Mouse (Mus musculus): ENCODE measurements around the gene Ndrg2. TPM values are rescaled to one million over a fixed set of nuclear protein-coding genes. Genes with fewer than 3 reads are reported as not detected.

Ndrg2 gene
- polyA plus RNA-seq (2014; fragmentation: Illumina TruSeq; extraction: RNeasy Lipid Tissue Mini Kit (QIAGEN cat#74804); ENCODE audit: insufficient read depth, low read depth, low replicate concordance): 80.7 TPM

DNA sequence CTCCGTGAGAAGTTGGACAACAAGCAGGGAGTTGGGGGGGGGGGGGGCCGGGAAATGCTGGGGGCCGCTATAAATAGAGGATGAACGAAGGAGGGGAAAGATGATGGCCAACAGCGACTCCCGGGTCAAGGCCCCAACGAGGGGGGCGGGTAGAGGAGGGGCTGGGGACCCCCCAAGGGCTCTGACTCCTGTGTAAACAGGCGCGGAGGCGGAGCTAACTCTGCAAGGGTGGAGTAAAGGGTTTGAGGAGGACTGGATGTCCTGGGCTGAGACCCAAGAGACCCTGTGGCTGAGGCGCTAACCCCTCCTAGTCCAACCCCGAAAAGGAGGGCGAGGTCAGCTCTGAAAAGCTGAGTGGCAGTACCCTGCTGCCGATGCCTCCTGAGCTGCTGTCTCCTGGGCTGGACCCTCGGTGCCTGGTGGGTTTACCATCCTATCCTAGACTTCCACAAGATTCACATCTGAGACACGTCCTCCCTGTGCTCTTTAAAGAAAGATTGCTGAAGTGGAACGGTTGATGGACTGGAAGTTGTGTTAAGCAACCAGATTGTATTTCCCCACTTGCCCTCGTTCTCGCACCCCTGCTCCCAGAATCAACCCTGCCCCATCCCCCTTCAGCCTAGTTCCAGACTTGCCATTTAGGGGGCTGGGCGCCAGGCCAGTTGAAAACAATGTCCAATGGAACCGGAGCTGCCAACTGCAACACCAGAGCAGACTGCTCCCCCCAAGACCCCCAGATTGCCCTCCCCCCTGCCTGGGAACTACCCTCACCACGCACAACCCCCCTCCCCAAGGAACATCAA lies at the start of gene Ndrg2:
TSS of gene Ndrg2 (minus strand) at position 199 of the 803 bp plus-strand sequence.

DNA sequence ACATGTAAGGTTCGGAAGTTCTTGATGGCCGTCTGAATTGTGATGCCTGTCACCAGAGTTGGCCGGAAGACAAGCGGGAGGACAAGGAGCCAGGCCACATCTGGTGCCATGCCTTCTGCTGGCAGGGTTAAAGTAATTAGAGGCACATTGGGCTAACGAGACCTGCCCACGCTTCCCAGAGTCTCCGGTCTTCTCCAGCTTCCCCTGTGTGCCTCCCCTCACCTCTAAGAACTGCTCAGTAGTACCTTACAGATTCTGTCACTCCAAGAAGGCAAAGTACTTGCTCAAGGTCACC lies 8.6 kb upstream of the Ndrg2 start, which contains the start of gene Rnase13:
TSS of gene Rnase13 (minus strand) at position 203 of the 295 bp plus-strand sequence.

DNA sequence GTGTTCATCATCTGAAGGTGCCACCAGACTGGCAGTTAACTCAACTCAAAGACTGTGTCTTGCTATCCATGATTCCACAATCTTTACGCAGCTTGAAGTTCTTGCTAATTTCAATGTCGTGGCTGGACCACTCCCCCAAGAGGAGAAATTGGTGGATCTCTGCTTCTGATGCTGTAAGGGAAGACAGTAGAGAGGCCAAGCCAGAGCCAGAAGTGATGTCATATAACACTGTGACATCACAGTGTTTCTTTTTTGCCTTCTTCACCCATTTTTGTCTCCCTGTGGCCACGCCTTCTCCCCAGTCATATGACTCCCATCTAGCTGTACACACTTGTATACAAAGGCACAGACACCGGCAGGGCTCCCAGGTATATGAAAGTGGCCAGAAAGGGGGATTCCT lies 4.2 kb upstream of the Ndrg2 start, which contains the start of gene Tppp2:
TSS of gene Tppp2 (plus strand) at position 301 of the 400 bp plus-strand sequence.

DNA sequence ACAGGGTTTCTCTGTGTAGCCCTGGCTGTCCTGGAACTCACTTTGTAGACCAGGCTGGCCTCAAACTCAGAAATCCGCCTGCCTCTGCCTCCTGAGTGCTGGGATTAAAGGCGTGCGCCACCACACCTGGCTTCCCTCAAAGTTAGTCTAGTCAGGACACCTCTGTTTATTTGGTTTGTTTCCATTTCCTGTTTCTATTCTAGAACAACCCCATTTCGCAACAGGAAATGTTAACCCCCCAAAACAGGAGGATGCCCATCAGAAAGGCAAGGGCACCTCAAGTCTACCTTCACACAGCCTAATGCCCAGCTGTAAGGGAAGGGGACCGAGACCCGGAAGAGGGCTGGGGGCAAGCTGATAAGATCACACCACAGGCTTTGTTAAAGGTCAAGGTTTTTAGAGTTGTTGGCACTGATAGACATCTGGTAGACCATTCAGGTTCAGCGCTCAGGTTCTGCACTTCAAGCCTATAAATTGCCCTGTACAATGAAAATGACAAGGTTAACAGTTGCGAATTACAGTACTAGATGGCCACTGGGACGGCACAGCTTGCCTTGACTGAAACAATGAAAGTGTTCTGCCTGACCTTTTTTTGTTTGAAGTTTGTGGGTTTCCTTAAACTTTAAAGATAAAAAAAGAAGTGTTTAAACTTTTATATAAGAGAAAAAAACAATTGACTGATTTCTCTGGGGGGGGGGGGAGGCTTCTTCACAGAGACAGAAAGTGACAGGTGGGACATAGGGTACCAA lies 21.6 kb downstream of the Ndrg2 start, which contains the start of gene Slc39a2:
TSS of gene Slc39a2 (plus strand) at position 699 of the 749 bp plus-strand sequence.

DNA sequence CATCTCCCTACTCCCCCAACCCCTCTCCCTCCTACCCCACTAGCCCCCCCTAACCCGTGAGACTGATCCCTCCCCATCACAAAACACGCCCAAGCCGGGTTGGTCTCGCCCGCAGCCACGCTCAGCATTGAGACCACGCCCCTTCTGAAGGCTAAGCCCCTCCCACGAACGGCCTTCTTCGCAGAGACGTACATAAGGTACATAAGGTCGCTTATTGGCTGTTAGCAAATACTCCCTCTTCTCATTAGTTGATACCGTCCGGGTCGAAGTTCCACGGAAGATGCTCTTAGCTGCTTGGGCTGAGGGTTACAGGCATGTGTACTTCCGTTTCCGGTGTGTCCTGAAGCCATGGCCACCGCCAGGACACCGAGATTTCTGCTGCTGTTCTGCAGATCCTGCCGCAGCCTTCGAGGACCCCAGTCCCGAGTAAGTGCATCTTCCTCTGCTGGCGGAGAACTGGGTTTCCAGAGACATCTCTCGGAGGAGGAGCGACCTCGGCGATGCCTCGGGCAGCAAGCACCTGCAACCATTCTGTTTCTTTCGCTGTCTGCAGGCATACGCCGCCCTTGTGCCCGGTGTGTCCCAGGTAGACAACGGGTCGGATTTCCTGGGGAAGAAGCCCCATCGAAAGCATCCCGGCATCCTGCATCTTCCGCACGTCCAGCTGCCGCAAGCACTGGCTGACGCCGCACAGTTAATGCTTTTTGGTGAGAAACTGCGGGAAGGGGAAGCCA lies 29.2 kb downstream of the Ndrg2 start, which contains the start of gene Mettl17:
TSS of gene Mettl17 (plus strand) at position 245 of the 734 bp plus-strand sequence.

Other genes with a start within 250 kb of the Ndrg2 start
- not detected for gene Gm17079, start 218.7 kb downstream of the Ndrg2 start, polyA plus RNA-seq (2014; fragmentation: Illumina TruSeq; extraction: RNeasy Lipid Tissue Mini Kit (QIAGEN cat#74804); ENCODE audit: insufficient read depth, low read depth, low replicate concordance)
- gene Gm5800, start 197.0 kb downstream of the Ndrg2 start, polyA plus RNA-seq (2014; fragmentation: Illumina TruSeq; extraction: RNeasy Lipid Tissue Mini Kit (QIAGEN cat#74804); ENCODE audit: insufficient read depth, low read depth, low replicate concordance): not detected
- not detected for gene Ang4, start 140.6 kb downstream of the Ndrg2 start, polyA plus RNA-seq (2014; fragmentation: Illumina TruSeq; extraction: RNeasy Lipid Tissue Mini Kit (QIAGEN cat#74804); ENCODE audit: insufficient read depth, low read depth, low replicate concordance)
- gene AY358078, start 114.1 kb downstream of the Ndrg2 start, polyA plus RNA-seq (2014; fragmentation: Illumina TruSeq; extraction: RNeasy Lipid Tissue Mini Kit (QIAGEN cat#74804); ENCODE audit: insufficient read depth, low read depth, low replicate concordance): not detected
- gene Ear6, start 60.5 kb downstream of the Ndrg2 start, polyA plus RNA-seq (2014; fragmentation: Illumina TruSeq; extraction: RNeasy Lipid Tissue Mini Kit (QIAGEN cat#74804); ENCODE audit: insufficient read depth, low read depth, low replicate concordance): 0.64 TPM
- gene Mettl17, start 29.3 kb downstream of the Ndrg2 start, polyA plus RNA-seq (2014; fragmentation: Illumina TruSeq; extraction: RNeasy Lipid Tissue Mini Kit (QIAGEN cat#74804); ENCODE audit: insufficient read depth, low read depth, low replicate concordance): 14.0 TPM
- gene Slc39a2, start 21.3 kb downstream of the Ndrg2 start, polyA plus RNA-seq (2014; fragmentation: Illumina TruSeq; extraction: RNeasy Lipid Tissue Mini Kit (QIAGEN cat#74804); ENCODE audit: insufficient read depth, low read depth, low replicate concordance): 1.9 TPM
- not detected for gene Tppp2, start 4.3 kb upstream of the Ndrg2 start, polyA plus RNA-seq (2014; fragmentation: Illumina TruSeq; extraction: RNeasy Lipid Tissue Mini Kit (QIAGEN cat#74804); ENCODE audit: insufficient read depth, low read depth, low replicate concordance)
- not detected for gene Rnase13, start 8.6 kb upstream of the Ndrg2 start, polyA plus RNA-seq (2014; fragmentation: Illumina TruSeq; extraction: RNeasy Lipid Tissue Mini Kit (QIAGEN cat#74804); ENCODE audit: insufficient read depth, low read depth, low replicate concordance)
- gene Arhgef40, start 70.6 kb upstream of the Ndrg2 start, polyA plus RNA-seq (2014; fragmentation: Illumina TruSeq; extraction: RNeasy Lipid Tissue Mini Kit (QIAGEN cat#74804); ENCODE audit: insufficient read depth, low read depth, low replicate concordance): 27.4 TPM
- 0.62 TPM for gene Tmem253, start 101.5 kb upstream of the Ndrg2 start, polyA plus RNA-seq (2014; fragmentation: Illumina TruSeq; extraction: RNeasy Lipid Tissue Mini Kit (QIAGEN cat#74804); ENCODE audit: insufficient read depth, low read depth, low replicate concordance)
- gene Zfp219, start 106.6 kb upstream of the Ndrg2 start, polyA plus RNA-seq (2014; fragmentation: Illumina TruSeq; extraction: RNeasy Lipid Tissue Mini Kit (QIAGEN cat#74804); ENCODE audit: insufficient read depth, low read depth, low replicate concordance): 23.2 TPM
- gene Olfr221, start 128.3 kb upstream of the Ndrg2 start, polyA plus RNA-seq (2014; fragmentation: Illumina TruSeq; extraction: RNeasy Lipid Tissue Mini Kit (QIAGEN cat#74804); ENCODE audit: insufficient read depth, low read depth, low replicate concordance): not detected
- 154 TPM for gene Hnrnpc, start 189.9 kb upstream of the Ndrg2 start, polyA plus RNA-seq (2014; fragmentation: Illumina TruSeq; extraction: RNeasy Lipid Tissue Mini Kit (QIAGEN cat#74804); ENCODE audit: insufficient read depth, low read depth, low replicate concordance)
- gene Rpgrip1, start 196.5 kb upstream of the Ndrg2 start, polyA plus RNA-seq (2014; fragmentation: Illumina TruSeq; extraction: RNeasy Lipid Tissue Mini Kit (QIAGEN cat#74804); ENCODE audit: insufficient read depth, low read depth, low replicate concordance): 2.1 TPM

Measured in lung, adult 10 weeks (tissue).